8 mouse cellular contexts compared by ENCODE assay signal in genomic region chr1:87755641-87756470, GRCm38 (mm10). TPM values are rescaled to one million over a fixed set of nuclear protein-coding genes. Genes with fewer than 3 reads are reported as not detected.
DNase-seq lines count a peak whose midpoint lies in the region; ATAC-seq lines count a peak whose summit lies in the region.

TSS of gene Atg16l1 (plus strand) at chr1:87755870.

- H3K9ac ChIP-seq in kidney, embryonic 15.5 days = peak within 1 kb of the TSS; percentile 95

- peaks cover 27% of the 10 kb centered on the region for H3K36me3 ChIP-seq in heart, embryonic 10.5 days
- H3K36me3 ChIP-seq in kidney, embryonic 15.5 days = peaks cover 21% of the 10 kb centered on the region

- H3K4me2 ChIP-seq in kidney, embryonic 15.5 days = peak within 1 kb of the TSS; percentile 76

- no peaks in the 10 kb centered on the region for H3K27me3 ChIP-seq in heart, embryonic 10.5 days (ENCODE audit: insufficient read depth, poor library complexity, severe bottlenecking)
- no peaks in the 10 kb centered on the region for H3K27me3 ChIP-seq in kidney, embryonic 15.5 days

- DNase-seq in B cell, adult 2 months = peak; percentile 91 to 92
- peak; percentile 99 for DNase-seq in brain, adult 2 months (ENCODE audit: low read depth, low spot score)
- DNase-seq in heart, embryonic 10.5 days (ENCODE audit: low spot score) = peak; percentile 98
- peak; percentile 95 for DNase-seq in liver
- peak; percentile 91 to 94 for DNase-seq in spleen, postnatal 4 days (ENCODE audit: low spot score in 2 of 2)

- peak within 1 kb of the TSS; percentile 97 for H3K27ac ChIP-seq in heart, embryonic 10.5 days
- H3K27ac ChIP-seq in kidney, embryonic 15.5 days = peak within 1 kb of the TSS; percentile 90

- 1% methylated on average over 79 of the region's 79 CpGs for WGBS in heart, embryonic 10.5 days
- WGBS in kidney, embryonic 15.5 days = under 1% methylated on average over 79 of the region's 79 CpGs

- peak; percentile 98 for ATAC-seq in erythroblast, adult 5-6 weeks (replicated peaks; ENCODE audit: low FRiP score, poor library complexity, severe bottlenecking)
- peak; percentile 99 for ATAC-seq in kidney, embryonic 15.5 days (replicated peaks; ENCODE audit: low FRiP score)
- peak; percentile 99 for ATAC-seq in monocyte, adult 5-6 weeks (replicated peaks; ENCODE audit: insufficient number of reproducible peaks, low FRiP score, low TSS enrichment, poor library complexity, severe bottlenecking)

- peaks cover 7% of the 10 kb centered on the region for H3K4me1 ChIP-seq in heart, embryonic 10.5 days
- H3K4me1 ChIP-seq in kidney, embryonic 15.5 days = peaks cover 12% of the 10 kb centered on the region

- peak within 1 kb of the TSS; percentile 86 for H3K4me3 ChIP-seq in heart, embryonic 10.5 days
- H3K4me3 ChIP-seq in kidney, embryonic 15.5 days (replicated peaks) = peak within 1 kb of the TSS; percentile 96

- H3K9me3 ChIP-seq in heart, embryonic 10.5 days = no peaks in the 10 kb centered on the region
- H3K9me3 ChIP-seq in kidney, embryonic 15.5 days (replicated peaks) = no peaks in the 10 kb centered on the region

RNA-seq across cellular contexts. Expression of gene Atg16l1, which starts in this region (rescaled TPM):
- 38.9 and 57.8 TPM in 2 replicates for total RNA-seq in erythroblast, adult 5-6 weeks (2015; ENCODE audit: low replicate concordance)
- total RNA-seq in erythroblast, adult 5-6 weeks (2017; ENCODE audit: low replicate concordance) = 73.7 and 95.3 TPM in 2 replicates
- polyA plus RNA-seq in heart, embryonic 10.5 days (2016; fragmentation: Nextera tagmentation; extraction: Ambion mirVana) = 32.1 and 33.5 TPM in 2 replicates
- polyA plus RNA-seq in kidney, embryonic 15.5 days (2015; fragmentation: Nextera tagmentation; extraction: Ambion mirVana) = 28.8 and 31.4 TPM in 2 replicates
- 81.4 to 101 TPM (median 99.5 TPM) in 3 replicates for total RNA-seq in monocyte, adult 5-6 weeks (2017)

Comparison
In these comparisons a context has a peak if more than half of its experiments do, and no peak if none do; other contexts are left out.
1. Peak in every context shown above with its lines: DNase-seq, ATAC-seq, H3K4me3 ChIP-seq and H3K27ac ChIP-seq.